Mouse (Mus musculus) G1E (cell line): ENCODE measurements around the gene 1700001P01Rik.

Experiments
- CTCF ChIP-seq: IDR thresholded peaks from 2 replicates; pipeline ENCODE4 v1.5.1; 2012; ENCODE audit warnings: low read depth, low read length, inconsistent platforms, mixed read lengths
- GATA1 ChIP-seq: IDR thresholded peaks from 2 replicates; pipeline ENCODE4 v1.6.1; 2012; ENCODE audit warnings: borderline replicate concordance, low read length, inconsistent platforms, mixed read lengths
- GATA2 ChIP-seq: IDR thresholded peaks from 2 replicates; pipeline ENCODE4 v1.6.1; 2012; ENCODE audit warnings: low read depth, low read length, inconsistent platforms, borderline replicate concordance
- POLR2AphosphoS5 ChIP-seq: IDR thresholded peaks from 2 replicates; pipeline ENCODE4 v1.6.1; 2012; ENCODE audit warnings: low read depth, low read length, inconsistent platforms; ENCODE audit not compliant: insufficient replicate concordance
- TAL1 ChIP-seq: conservative IDR thresholded peaks from 2 replicates; pipeline ENCODE4 v1.6.1; 2012; ENCODE audit warnings: low read depth, low read length, inconsistent platforms, mixed read lengths

- TF ChIP-seq GATA1 (no peak), CTCF (no peak), TAL1 (no peak), GATA2 (no peak), POLR2AphosphoS5 (no peak)
Measured at GRCm38 (mm10) chr11:97825295-97825694, 49.6 kb upstream of the 1700001P01Rik start.
